Mouse (Mus musculus): ENCODE measurements around the gene Cherp. TPM values are rescaled to one million over a fixed set of nuclear protein-coding genes. Genes with fewer than 3 reads are reported as not detected.

The Cherp gene
- polyA plus RNA-seq, 1 experiment from 2014 or later: 92.8 TPM

DNA sequence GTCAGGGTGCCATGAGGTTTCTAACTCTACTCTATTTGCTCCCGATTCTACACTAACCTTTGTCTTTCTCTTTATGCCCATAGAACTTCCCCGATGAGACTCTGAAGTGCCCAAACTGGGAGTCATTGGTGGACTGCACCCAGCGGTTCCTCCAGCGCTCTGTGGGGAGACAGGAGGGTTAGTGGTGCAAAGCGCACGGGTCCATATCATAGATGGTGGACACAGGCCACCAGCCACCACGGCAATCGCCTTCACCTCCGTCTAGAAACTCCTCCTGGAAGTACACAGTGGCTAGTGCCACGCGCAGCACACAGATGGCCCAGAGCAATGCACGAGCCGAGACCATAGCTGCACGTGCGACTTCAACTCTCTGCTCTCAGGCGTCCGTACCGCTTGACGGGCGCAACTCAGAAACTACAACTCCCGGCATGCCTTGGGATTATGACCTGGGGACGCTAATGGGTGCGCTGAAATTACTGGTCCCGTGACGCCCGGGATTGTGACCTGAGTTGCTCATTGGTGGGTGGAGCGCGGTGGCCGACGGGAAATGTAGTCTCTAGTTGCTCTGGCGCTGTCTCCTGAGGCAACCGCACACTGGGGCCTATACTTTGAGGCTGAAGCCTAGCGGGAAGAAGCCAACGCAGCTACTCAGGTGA is 31.6 kb downstream of the Cherp start, which contains the start of the genes Calr3 and 1700030K09Rik:
Gene Calr3 (minus strand): TSS at position 533 of the 656 bp plus-strand sequence.
Gene 1700030K09Rik (plus strand): TSS at position 543 of the 656 bp plus-strand sequence.
- no peaks in the 10 kb centered on the region for H3K27me3 ChIP-seq (replicated peaks; ENCODE audit: control insufficient read depth, insufficient read depth, low read length)

DNA sequence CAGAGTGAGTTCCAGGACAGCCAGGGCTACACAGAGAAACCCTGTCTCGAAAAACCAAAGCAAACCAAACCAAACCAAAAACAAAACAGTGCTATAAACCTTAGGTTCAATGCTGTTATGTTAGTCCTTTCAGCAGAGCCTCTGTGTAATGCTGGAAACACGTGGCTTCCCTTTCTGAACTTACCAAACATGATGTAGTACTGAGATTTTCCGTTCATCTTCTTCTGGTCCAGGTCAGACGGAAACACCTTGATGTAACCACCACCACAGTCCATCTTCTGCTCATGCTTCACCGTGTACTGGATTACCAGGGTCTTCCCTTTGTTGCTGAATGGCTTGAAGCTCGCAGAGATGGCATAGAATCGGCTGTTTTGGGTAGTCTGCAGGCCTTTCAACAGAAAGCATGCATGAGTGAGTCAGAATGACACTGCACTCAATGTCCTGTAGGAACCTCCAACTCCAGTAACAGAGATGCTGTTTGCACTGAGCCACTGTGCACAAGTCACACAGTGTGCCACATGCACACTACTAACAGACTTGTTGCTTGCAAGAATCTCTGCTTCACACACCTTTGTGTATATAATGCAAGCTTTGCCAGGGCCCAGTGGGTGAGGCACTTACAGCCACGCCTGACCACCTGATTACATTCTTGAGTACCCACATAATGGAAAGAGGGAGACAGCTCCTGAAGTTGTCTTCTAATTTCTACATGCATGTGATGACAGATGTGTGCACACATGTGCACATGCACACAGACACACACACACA is 36.6 kb downstream of the Cherp start:
- Histone ChIP-seq H3K9ac (ENCODE audit: low read depth, low read length) (no peak overlapping the region), H3K27ac (ENCODE audit: low read depth, low read length) (no peak overlapping the region), H3K36me3 (ENCODE audit: control insufficient read depth, insufficient read depth, low read length) (no peaks in the 10 kb centered on the region), H3K9me3 (ENCODE audit: control insufficient read depth, low read length) (no peaks in the 10 kb centered on the region), H3K4me3 (ENCODE audit: low read depth, low read length) (no peak overlapping the region), H3K4me2 (no peak overlapping the region), H3K4me1 (replicated peaks; ENCODE audit: control insufficient read depth, insufficient read depth, low read length) (no peaks in the 10 kb centered on the region), H3K27me3 (replicated peaks; ENCODE audit: control insufficient read depth, insufficient read depth, low read length) (no peaks in the 10 kb centered on the region)
- DNase-seq (ENCODE audit: low spot score) (no peak), ATAC-seq (replicated peaks; ENCODE audit: low FRiP score) (no peak)
- 75% methylated on average over 8 of the region's 8 CpGs for WGBS

More for the DNA sequence above, 31.6 kb downstream of the Cherp start, which contains the start of the genes Calr3 and 1700030K09Rik:
- ATAC-seq (replicated peaks; ENCODE audit: low FRiP score) (peak; percentile 98), DNase-seq (ENCODE audit: low spot score) (peak; percentile 96)
- Histone ChIP-seq H3K4me3 (ENCODE audit: low read depth, low read length) (peak within 1 kb of the TSS; percentile 60), H3K4me1 (replicated peaks; ENCODE audit: control insufficient read depth, insufficient read depth, low read length) (no peaks in the 10 kb centered on the region), H3K9ac (ENCODE audit: low read depth, low read length) (peak within 1 kb of the TSS; percentile 81), H3K27ac (ENCODE audit: low read depth, low read length) (peak within 1 kb of the TSS; percentile 55), H3K36me3 (ENCODE audit: control insufficient read depth, insufficient read depth, low read length) (peaks cover 8% of the 10 kb centered on the region; the same call in 1 of the 2 replicates), H3K4me2 (peak within 1 kb of the TSS; percentile 88), H3K9me3 (ENCODE audit: control insufficient read depth, low read length) (no peaks in the 10 kb centered on the region)
- 4% methylated on average over 34 of the region's 34 CpGs for WGBS

DNA sequence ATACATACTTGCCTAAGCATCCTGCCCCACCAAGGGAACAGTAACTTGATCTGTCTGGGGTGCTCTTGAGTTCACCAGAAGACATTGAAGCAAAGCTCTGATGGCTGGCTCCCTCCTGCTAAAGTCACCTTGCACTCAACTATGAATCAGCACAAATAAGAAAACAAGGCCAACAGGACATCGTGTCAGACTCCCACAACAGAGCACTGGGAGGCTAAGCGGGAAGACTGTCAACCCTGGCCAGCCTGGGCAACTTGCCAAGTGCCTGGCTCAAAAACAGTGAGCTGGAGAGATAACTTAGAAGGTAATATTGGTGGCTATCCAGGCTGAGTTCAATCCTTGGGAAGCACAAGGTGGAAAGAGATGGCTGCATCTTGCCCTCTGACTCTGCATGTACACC is 40.1 kb downstream of the Cherp start:
- 31% methylated on average over 2 of the region's 2 CpGs for WGBS
- DNase-seq (ENCODE audit: low spot score): no peak
- Histone ChIP-seq H3K9ac (ENCODE audit: low read depth, low read length) (no peak overlapping the region), H3K4me3 (ENCODE audit: low read depth, low read length) (no peak overlapping the region), H3K4me1 (replicated peaks; ENCODE audit: control insufficient read depth, insufficient read depth, low read length) (no peaks in the 10 kb centered on the region), H3K27me3 (replicated peaks; ENCODE audit: control insufficient read depth, insufficient read depth, low read length) (no peaks in the 10 kb centered on the region), H3K4me2 (no peak overlapping the region), H3K27ac (ENCODE audit: low read depth, low read length) (no peak overlapping the region), H3K9me3 (ENCODE audit: control insufficient read depth, low read length) (no peaks in the 10 kb centered on the region), H3K36me3 (ENCODE audit: control insufficient read depth, insufficient read depth, low read length) (no peaks in the 10 kb centered on the region)
- no peak for ATAC-seq (replicated peaks; ENCODE audit: low FRiP score)

DNA sequence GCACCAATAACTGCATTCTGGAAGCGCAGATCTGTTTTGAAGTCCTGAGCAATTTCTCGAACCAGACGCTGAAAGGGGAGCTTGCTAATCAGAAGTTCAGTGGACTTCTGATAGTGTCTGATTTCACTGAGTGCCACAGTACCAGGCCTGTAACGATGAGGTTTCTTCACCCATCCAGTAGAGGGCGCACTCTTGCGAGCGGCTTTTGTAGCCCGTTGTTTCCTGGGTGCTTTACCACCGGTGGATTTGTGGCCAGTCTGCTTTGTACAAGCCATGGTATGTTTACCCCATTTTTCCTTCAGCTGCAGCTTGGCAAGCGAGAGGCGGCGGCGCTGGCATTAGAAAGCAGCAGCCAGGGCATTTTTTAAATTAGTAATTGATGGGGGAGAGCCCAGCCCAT is 45.4 kb downstream of the Cherp start:
- DNase-seq (ENCODE audit: low spot score): no peak
- H3K9ac ChIP-seq (ENCODE audit: low read depth, low read length): no peak overlapping the region
- ATAC-seq (replicated peaks; ENCODE audit: low FRiP score): no peak
- no peak overlapping the region for H3K4me3 ChIP-seq (ENCODE audit: low read depth, low read length)
- H3K36me3 ChIP-seq (ENCODE audit: control insufficient read depth, insufficient read depth, low read length): no peaks in the 10 kb centered on the region
- no peaks in the 10 kb centered on the region for H3K9me3 ChIP-seq (ENCODE audit: control insufficient read depth, low read length)
- no peaks in the 10 kb centered on the region for H3K4me1 ChIP-seq (replicated peaks; ENCODE audit: control insufficient read depth, insufficient read depth, low read length)
- 41% methylated on average over 13 of the region's 13 CpGs for WGBS
- no peak overlapping the region for H3K4me2 ChIP-seq
- no peak overlapping the region for H3K27ac ChIP-seq (ENCODE audit: low read depth, low read length)
- H3K27me3 ChIP-seq (replicated peaks; ENCODE audit: control insufficient read depth, insufficient read depth, low read length): no peaks in the 10 kb centered on the region

- Histone ChIP-seq H3K27me3 (replicated peaks; ENCODE audit: control insufficient read depth, insufficient read depth, low read length) (no peaks in the 10 kb centered on the region), H3K36me3 (ENCODE audit: control insufficient read depth, insufficient read depth, low read length) (no peaks in the 10 kb centered on the region), H3K4me3 (ENCODE audit: low read depth, low read length) (no peak overlapping the region), H3K27ac (ENCODE audit: low read depth, low read length) (no peak overlapping the region), H3K9ac (ENCODE audit: low read depth, low read length) (no peak overlapping the region), H3K4me2 (no peak overlapping the region), H3K9me3 (ENCODE audit: control insufficient read depth, low read length) (no peaks in the 10 kb centered on the region), H3K4me1 (replicated peaks; ENCODE audit: control insufficient read depth, insufficient read depth, low read length) (peaks cover 21% of the 10 kb centered on the region)
- no peak for DNase-seq (ENCODE audit: low spot score)
- no peak for ATAC-seq (replicated peaks; ENCODE audit: low FRiP score)
- WGBS: 73% methylated on average over 1 of the region's 1 CpGs
Observed at GRCm38 (mm10) chr8:72422926-72423325, 52.1 kb downstream of the Cherp start.

GRCm38 (mm10) chr8:72421362-72422335 is 53.4 kb downstream of the Cherp start, which contains the start of gene Eps15l1:
Eps15l1 (minus strand) TSS chr8:72421460.
- peak; percentile 95 for ATAC-seq (replicated peaks; ENCODE audit: low FRiP score)
- peaks cover 32% of the 10 kb centered on the region for H3K4me1 ChIP-seq (replicated peaks; ENCODE audit: control insufficient read depth, insufficient read depth, low read length)

GRCm38 (mm10) chr8:72420571-72421361 is 54.3 kb downstream of the Cherp start:
- H3K9ac ChIP-seq (ENCODE audit: low read depth, low read length): peak overlapping the region; percentile 84
- 1% methylated on average over 67 of the region's 73 CpGs for WGBS
- H3K4me3 ChIP-seq (ENCODE audit: low read depth, low read length): peak overlapping the region; percentile 68
- no peaks in the 10 kb centered on the region for H3K9me3 ChIP-seq (ENCODE audit: control insufficient read depth, low read length)
- ATAC-seq (replicated peaks; ENCODE audit: low FRiP score): peak; percentile 40
- peaks cover 40% of the 10 kb centered on the region for H3K4me1 ChIP-seq (replicated peaks; ENCODE audit: control insufficient read depth, insufficient read depth, low read length)
- peak; percentile 69 for DNase-seq (ENCODE audit: low spot score)
- no peaks in the 10 kb centered on the region for H3K36me3 ChIP-seq (ENCODE audit: control insufficient read depth, insufficient read depth, low read length)
- H3K27me3 ChIP-seq (replicated peaks; ENCODE audit: control insufficient read depth, insufficient read depth, low read length): no peaks in the 10 kb centered on the region
- peak overlapping the region; percentile 60 for H3K27ac ChIP-seq (ENCODE audit: low read depth, low read length)
- peak overlapping the region; percentile 86 for H3K4me2 ChIP-seq

More at GRCm38 (mm10) chr8:72421362-72422335, 53.4 kb downstream of the Cherp start, which contains the start of gene Eps15l1:
- peak within 1 kb of the TSS; percentile 86 for H3K4me2 ChIP-seq
- no peaks in the 10 kb centered on the region for H3K9me3 ChIP-seq (ENCODE audit: control insufficient read depth, low read length)
- no peaks in the 10 kb centered on the region for H3K36me3 ChIP-seq (ENCODE audit: control insufficient read depth, insufficient read depth, low read length)
- H3K27me3 ChIP-seq (replicated peaks; ENCODE audit: control insufficient read depth, insufficient read depth, low read length): no peaks in the 10 kb centered on the region
- peak within 1 kb of the TSS; percentile 68 for H3K4me3 ChIP-seq (ENCODE audit: low read depth, low read length)
- WGBS: 1% methylated on average over 48 of the region's 48 CpGs
- H3K27ac ChIP-seq (ENCODE audit: low read depth, low read length): peak within 1 kb of the TSS; percentile 75
- peak within 1 kb of the TSS; percentile 84 for H3K9ac ChIP-seq (ENCODE audit: low read depth, low read length)
- DNase-seq (ENCODE audit: low spot score): peak; percentile 97

Measured in liver, embryonic 11.5 days (tissue).